Mouse (Mus musculus) ES-E14 (cell line): Measurements from ENCODE around the gene Krtap9-1.
"Not testable (repeated sequence)": the region's sequence is repeated elsewhere in the genome, so short reads cannot be mapped to it uniquely, and the experiment has no call there.

Experiments
- CHD2 ChIP-seq: IDR thresholded peaks from 2 replicates; pipeline ENCODE4 v1.6.1; 2014; ENCODE audit warnings: mild to moderate bottlenecking, low read depth, low read length, inconsistent platforms
- HCFC1 ChIP-seq: IDR thresholded peaks from 2 replicates; pipeline ENCODE4 v1.6.1; 2012; ENCODE audit warnings: low read length, inconsistent platforms, borderline replicate concordance; ENCODE audit not compliant: insufficient read depth
- MAFK ChIP-seq: IDR thresholded peaks from 2 replicates; pipeline ENCODE4 v1.6.1; 2014; ENCODE audit warnings: mild to moderate bottlenecking, low read depth, low read length, inconsistent platforms; ENCODE audit not compliant: insufficient read depth
- ZC3H11A ChIP-seq: IDR thresholded peaks from 2 replicates; pipeline ENCODE4 v1.6.1; 2012; ENCODE audit warnings: low read depth, mild to moderate bottlenecking, inconsistent platforms, low read length, borderline replicate concordance
- ZNF384 ChIP-seq: IDR thresholded peaks from 2 replicates; pipeline ENCODE4 v1.6.1; 2012; ENCODE audit warnings: low read depth, low read length, inconsistent platforms

DNA sequence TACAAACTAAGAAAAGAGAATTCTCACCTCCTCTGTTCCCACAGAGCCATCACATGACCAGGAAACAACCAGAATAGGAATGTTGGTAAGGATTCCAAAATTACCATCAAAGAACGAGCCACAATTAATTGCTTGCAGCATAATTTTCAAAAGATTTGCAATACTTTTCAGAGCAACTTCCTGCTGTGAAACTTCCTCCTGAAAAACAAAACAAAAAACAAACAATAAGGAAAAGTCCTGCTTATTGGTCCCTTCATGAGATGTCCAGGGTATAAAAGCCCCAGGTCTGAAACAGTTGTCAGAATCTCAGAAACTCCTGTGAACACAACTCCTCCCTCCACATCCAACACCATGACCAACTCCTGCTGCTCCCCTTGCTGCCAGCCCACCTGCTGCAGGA is at the start of gene Krtap9-1:
- not testable (repeated sequence) for TF ChIP-seq ZC3H11A, MAFK, ZNF384, HCFC1, CHD2
